Mouse (Mus musculus): ENCODE results near the gene Ntsr1. TPM values are rescaled to one million over a fixed set of nuclear protein-coding genes. Genes with fewer than 3 reads are reported as not detected.

The Ntsr1 gene
- polyA plus RNA-seq, 1 experiment from 2014 or later = 3.2 TPM

GRCm38 (mm10) chr2:180569028-180569643 is 69.4 kb downstream of the Ntsr1 start:
- no peaks in the 10 kb centered on the region for H3K27me3 ChIP-seq (replicated peaks)
- 46% methylated on average over 3 of the region's 3 CpGs for WGBS
- H3K4me2 ChIP-seq = no peak overlapping the region
- no peak overlapping the region for H3K4me3 ChIP-seq
- no peaks in the 10 kb centered on the region for H3K9me3 ChIP-seq
- no peaks in the 10 kb centered on the region for H3K36me3 ChIP-seq (replicated peaks)
- peaks cover 10% of the 10 kb centered on the region; the same call in 1 of the 2 replicates for H3K4me1 ChIP-seq
- H3K27ac ChIP-seq = no peak overlapping the region
- no peak for ATAC-seq (replicated peaks)
- H3K9ac ChIP-seq = no peak overlapping the region

- H3K27me3 ChIP-seq (replicated peaks) = 0 out of 2 replicates have a peak, but pooled peaks cover 6% of the 10 kb centered on the region
- H3K4me2 ChIP-seq = no peak overlapping the region
- no peaks in the 10 kb centered on the region for H3K36me3 ChIP-seq (replicated peaks)
- WGBS = 32% methylated on average over 4 of the region's 4 CpGs
- no peak overlapping the region for H3K4me3 ChIP-seq
- H3K27ac ChIP-seq = no peak overlapping the region
- H3K9me3 ChIP-seq = no peaks in the 10 kb centered on the region
- H3K9ac ChIP-seq = no peak overlapping the region
- no peak for ATAC-seq (replicated peaks)
- H3K4me1 ChIP-seq = no peaks in the 10 kb centered on the region
These were observed 76.7 kb downstream of the Ntsr1 start for GRCm38 (mm10) chr2:180576482-180576881.

DNA sequence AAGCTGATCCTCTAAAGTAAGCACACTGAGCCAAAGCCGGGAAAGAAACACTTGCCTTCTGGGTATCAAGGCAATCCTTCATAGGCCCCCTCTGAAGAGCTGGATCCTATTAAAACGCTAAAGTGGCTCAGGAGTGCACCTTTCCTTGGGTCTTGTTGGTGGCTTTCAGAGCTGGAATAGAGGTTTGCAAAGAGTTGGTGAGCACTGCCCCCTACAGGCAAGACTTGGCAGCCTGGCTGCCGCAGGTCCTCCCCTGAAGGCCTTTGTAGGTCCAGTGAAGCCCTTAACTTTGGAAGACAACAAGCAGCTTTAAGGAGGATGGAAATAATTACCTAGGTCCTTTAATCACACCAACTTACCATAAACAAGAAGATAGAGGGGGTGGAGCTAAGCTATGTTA is 78.9 kb downstream of the Ntsr1 start:
- 8% methylated on average over 3 of the region's 3 CpGs for WGBS

GRCm38 (mm10) chr2:180581002-180581401 is 81.2 kb downstream of the Ntsr1 start, which contains the start of gene Mrgbp:
Gene Mrgbp, plus strand, starts transcription at chr2:180581304.
- H3K4me1 ChIP-seq = peaks cover 24% of the 10 kb centered on the region
- no peak within 1 kb of the TSS for H3K4me2 ChIP-seq
- ATAC-seq (replicated peaks) = no peak
- no peak within 1 kb of the TSS for H3K27ac ChIP-seq
- WGBS = 78% methylated on average over 3 of the region's 3 CpGs
- 0 out of 2 replicates have a peak, but pooled peaks cover 6% of the 10 kb centered on the region for H3K27me3 ChIP-seq (replicated peaks)
- H3K9me3 ChIP-seq = no peaks in the 10 kb centered on the region
- no peak within 1 kb of the TSS for H3K4me3 ChIP-seq
- peaks cover 13% of the 10 kb centered on the region for H3K36me3 ChIP-seq (replicated peaks)
- H3K9ac ChIP-seq = no peak within 1 kb of the TSS

More for the DNA sequence above, 78.9 kb downstream of the Ntsr1 start:
- H3K4me3 ChIP-seq = no peak overlapping the region
- H3K36me3 ChIP-seq (replicated peaks) = no peaks in the 10 kb centered on the region
- H3K27me3 ChIP-seq (replicated peaks) = 0 out of 2 replicates have a peak, but pooled peaks cover 6% of the 10 kb centered on the region
- H3K9me3 ChIP-seq = no peaks in the 10 kb centered on the region
- no peak for ATAC-seq (replicated peaks)
- H3K9ac ChIP-seq = no peak overlapping the region
- no peak overlapping the region for H3K4me2 ChIP-seq
- no peak overlapping the region for H3K27ac ChIP-seq
- H3K4me1 ChIP-seq = peaks cover 7% of the 10 kb centered on the region

DNA sequence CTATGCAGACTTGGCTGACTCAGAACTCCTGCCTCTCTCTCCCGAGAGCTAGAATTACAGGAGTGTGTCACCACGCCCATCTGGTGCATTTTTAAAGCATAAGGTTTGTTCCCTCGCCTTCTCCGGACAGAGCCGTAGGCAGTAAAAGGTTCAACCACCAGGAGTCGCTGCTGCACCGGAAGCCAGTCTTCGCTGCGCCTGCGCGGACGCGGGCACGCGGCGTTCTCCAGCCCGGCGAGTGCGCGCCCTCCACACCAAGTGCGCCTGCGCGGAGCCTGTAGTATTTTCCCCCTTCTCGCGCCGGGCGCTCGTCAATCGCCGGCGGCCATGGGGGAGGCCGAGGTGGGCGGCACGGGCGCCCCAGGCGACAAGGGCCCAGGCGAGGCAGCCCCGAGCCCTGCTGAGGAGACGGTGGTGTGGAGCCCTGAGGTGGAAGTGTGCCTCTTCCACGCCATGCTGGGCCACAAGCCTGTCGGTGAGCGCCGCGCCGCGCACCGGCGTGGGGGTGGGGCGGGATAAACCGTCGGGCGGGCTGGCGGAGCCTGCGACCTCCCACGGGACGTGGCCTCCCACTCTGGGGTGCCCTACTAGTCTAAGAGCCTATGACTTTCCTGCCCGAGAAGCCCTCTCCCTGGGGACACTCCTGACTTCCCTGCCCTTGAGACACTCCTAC is 82.8 kb downstream of the Ntsr1 start:
- Histone ChIP-seq H3K4me3 (peak overlapping the region; percentile 81), H3K36me3 (replicated peaks) (peaks cover 13% of the 10 kb centered on the region), H3K27me3 (replicated peaks) (0 out of 2 replicates have a peak, but pooled peaks cover 6% of the 10 kb centered on the region), H3K27ac (peak overlapping the region; percentile 79), H3K9me3 (no peaks in the 10 kb centered on the region), H3K4me2 (peak overlapping the region; percentile 77), H3K4me1 (peaks cover 24% of the 10 kb centered on the region), H3K9ac (peak overlapping the region; percentile 97)
- under 1% methylated on average over 57 of the region's 57 CpGs for WGBS
- peak; percentile 76 for ATAC-seq (replicated peaks)

DNA sequence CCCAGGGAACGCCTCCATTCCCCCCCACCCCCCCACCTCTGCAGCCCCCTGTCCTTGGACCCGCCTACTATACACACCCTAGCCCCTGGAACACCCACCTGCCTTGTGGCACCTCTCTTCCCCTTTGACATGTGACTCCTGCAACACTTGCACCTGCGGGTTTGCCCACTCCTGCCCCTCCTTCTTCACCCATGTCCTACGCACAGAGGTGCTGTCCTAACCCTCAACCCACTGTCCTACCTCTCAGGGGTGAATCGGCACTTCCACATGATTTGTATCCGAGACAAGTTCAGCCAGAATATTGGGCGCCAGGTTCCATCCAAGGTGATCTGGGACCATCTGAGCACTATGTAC is 83.4 kb downstream of the Ntsr1 start:
- H3K4me1 ChIP-seq = peaks cover 24% of the 10 kb centered on the region
- H3K27ac ChIP-seq = peak overlapping the region; percentile 79; the same call in 1 of the 2 replicates
- no peaks in the 10 kb centered on the region for H3K9me3 ChIP-seq
- H3K27me3 ChIP-seq (replicated peaks) = 0 out of 2 replicates have a peak, but pooled peaks cover 6% of the 10 kb centered on the region
- 29% methylated on average over 7 of the region's 7 CpGs for WGBS
- H3K4me3 ChIP-seq = peak overlapping the region; percentile 81
- peak overlapping the region; percentile 97 for H3K9ac ChIP-seq
- ATAC-seq (replicated peaks) = peak; percentile 51
- peaks cover 13% of the 10 kb centered on the region for H3K36me3 ChIP-seq (replicated peaks)
- H3K4me2 ChIP-seq = peak overlapping the region; percentile 77

DNA sequence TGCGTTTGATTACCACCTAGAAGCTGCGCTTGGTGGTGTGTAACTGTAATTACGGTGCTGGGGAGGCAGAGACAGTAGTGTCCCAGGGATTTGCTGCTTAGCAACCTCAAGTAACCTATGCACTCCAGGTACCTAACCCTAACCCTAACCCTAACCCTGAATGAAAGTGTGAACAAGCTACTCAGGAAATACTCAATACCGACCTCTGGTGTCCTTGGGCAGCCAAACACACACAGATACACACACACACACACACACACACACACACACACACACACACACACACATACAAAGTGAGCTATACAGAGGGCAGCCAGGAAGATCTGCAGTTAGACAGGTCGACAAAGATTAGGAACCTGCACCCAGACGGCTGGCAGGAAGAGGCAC is 89.0 kb downstream of the Ntsr1 start:
- Histone ChIP-seq H3K4me1 (peaks cover 38% of the 10 kb centered on the region), H3K9me3 (no peaks in the 10 kb centered on the region), H3K4me3 (peak overlapping the region; percentile 84), H3K27ac (peak overlapping the region; percentile 91), H3K36me3 (replicated peaks) (peaks cover 20% of the 10 kb centered on the region), H3K27me3 (replicated peaks) (no peaks in the 10 kb centered on the region), H3K4me2 (peak overlapping the region; percentile 64), H3K9ac (peak overlapping the region; percentile 84)
- WGBS = 51% methylated on average over 6 of the region's 6 CpGs
- peak; percentile 7 for ATAC-seq (replicated peaks)

GRCm38 (mm10) chr2:180589123-180589831 is 89.5 kb downstream of the Ntsr1 start, which contains the start of gene Ogfr:
Gene Ogfr, plus strand, starts transcription at chr2:180589245.
- ATAC-seq (replicated peaks) = peak; percentile 89
- Histone ChIP-seq H3K9ac (peak within 1 kb of the TSS; percentile 84), H3K36me3 (replicated peaks) (peaks cover 24% of the 10 kb centered on the region), H3K9me3 (no peaks in the 10 kb centered on the region), H3K4me2 (peak within 1 kb of the TSS; percentile 64), H3K4me1 (peaks cover 33% of the 10 kb centered on the region), H3K27ac (peak within 1 kb of the TSS; percentile 91), H3K4me3 (peak within 1 kb of the TSS; percentile 84), H3K27me3 (replicated peaks) (no peaks in the 10 kb centered on the region)
- WGBS = under 1% methylated on average over 63 of the region's 67 CpGs

Other genes with a start within 250 kb of the Ntsr1 start
- 284 and 315 TPM in 2 replicates for gene Rps21, start 242.6 kb upstream of the Ntsr1 start, polyA plus RNA-seq (2015; fragmentation: Nextera tagmentation; extraction: Ambion mirVana)
- gene Cables2, start 226.5 kb upstream of the Ntsr1 start, polyA plus RNA-seq (2015; fragmentation: Nextera tagmentation; extraction: Ambion mirVana) = 31.3 and 32.0 TPM in 2 replicates
- gene Rbbp8nl, start 210.1 kb upstream of the Ntsr1 start, polyA plus RNA-seq (2015; fragmentation: Nextera tagmentation; extraction: Ambion mirVana) = not detected in 2 replicates
- not detected in 2 replicates for gene Gata5, start 165.3 kb upstream of the Ntsr1 start, polyA plus RNA-seq (2015; fragmentation: Nextera tagmentation; extraction: Ambion mirVana)
- 1.5 and 1.7 TPM in 2 replicates for gene Slco4a1, start 43.7 kb upstream of the Ntsr1 start, polyA plus RNA-seq (2015; fragmentation: Nextera tagmentation; extraction: Ambion mirVana)
- gene Mrgbp, start 81.3 kb downstream of the Ntsr1 start, polyA plus RNA-seq (2015; fragmentation: Nextera tagmentation; extraction: Ambion mirVana) = 46.4 and 49.1 TPM in 2 replicates
- 89.2 and 96.7 TPM in 2 replicates for gene Ogfr, start 89.3 kb downstream of the Ntsr1 start, polyA plus RNA-seq (2015; fragmentation: Nextera tagmentation; extraction: Ambion mirVana)
- 36.7 and 37.7 TPM in 2 replicates for gene Col9a3, start 97.8 kb downstream of the Ntsr1 start, polyA plus RNA-seq (2015; fragmentation: Nextera tagmentation; extraction: Ambion mirVana)
- 0.30 and 0.43 TPM in 2 replicates for gene Tcfl5, start 142.7 kb downstream of the Ntsr1 start, polyA plus RNA-seq (2015; fragmentation: Nextera tagmentation; extraction: Ambion mirVana)
- 29.0 and 30.1 TPM in 2 replicates for gene Dido1, start 210.0 kb downstream of the Ntsr1 start, polyA plus RNA-seq (2015; fragmentation: Nextera tagmentation; extraction: Ambion mirVana)
- gene Gid8, start 210.1 kb downstream of the Ntsr1 start, polyA plus RNA-seq (2015; fragmentation: Nextera tagmentation; extraction: Ambion mirVana) = 56.1 and 60.7 TPM in 2 replicates
- gene Slc17a9, start 225.3 kb downstream of the Ntsr1 start, polyA plus RNA-seq (2015; fragmentation: Nextera tagmentation; extraction: Ambion mirVana) = 0.17 and 0.26 TPM in 2 replicates

Measured in midbrain, embryonic 15.5 days (tissue).